9 mouse cellular contexts compared by ENCODE assay signal in genomic region chr2:122146687-122147086, GRCm38 (mm10). TPM values are rescaled to one million over a fixed set of nuclear protein-coding genes. Genes with fewer than 3 reads are reported as not detected.
DNase-seq lines count a peak whose midpoint lies in the region; ATAC-seq and TF ChIP-seq lines count a peak whose summit lies in the region.
"Had no signal": no experiment of that assay in that cellular context is flagged by ENCODE, and none has a peak within 500 bp of the region (broad histone marks: within the 10 kb centered on the region; RNA-seq: fewer than 3 reads in every experiment).

No protein-coding gene starts in this region.

- no peaks in the 10 kb centered on the region for H3K27me3 ChIP-seq in G1E (ENCODE audit: insufficient read depth, low read length)
- H3K27me3 ChIP-seq in hindbrain, embryonic 11.5 days (ENCODE audit: control insufficient read depth, insufficient read depth, low read length), result no peaks in the 10 kb centered on the region

- no peak for ATAC-seq in G1E (ENCODE audit: extremely low read depth, insufficient number of reproducible peaks, low FRiP score, poor library complexity, severe bottlenecking)
- ATAC-seq in megakaryocyte, adult 5-6 weeks (ENCODE audit: poor library complexity, severe bottlenecking), result peak; percentile 20
- ATAC-seq in frontal cortex, adult (ENCODE audit: low TSS enrichment), result no peak
- no peak for ATAC-seq in hindbrain, embryonic 11.5 days (ENCODE audit: low FRiP score)

- H3K4me3 ChIP-seq in G1E (ENCODE audit: low read depth, low read length), result peak overlapping the region; percentile 64; the same call in 1 of the 2 replicates
- no peak overlapping the region for H3K4me3 ChIP-seq in hindbrain, embryonic 11.5 days (ENCODE audit: low read depth, low read length)

- H3K4me1 ChIP-seq in G1E (ENCODE audit: insufficient read depth, low read depth, low read length), result peaks cover 51% of the 10 kb centered on the region
- no peaks in the 10 kb centered on the region for H3K4me1 ChIP-seq in hindbrain, embryonic 11.5 days (replicated peaks; ENCODE audit: control insufficient read depth, insufficient read depth, low read length)

- H3K9me3 ChIP-seq in G1E (replicated peaks), result no peaks in the 10 kb centered on the region
- H3K9me3 ChIP-seq in hindbrain, embryonic 11.5 days (ENCODE audit: control insufficient read depth, low read length), result no peaks in the 10 kb centered on the region
- H3K9me3 ChIP-seq: hindbrain, embryonic 13.5 days had no signal

- peak; percentile 31 for DNase-seq in kidney, adult 9 months
- no peak for DNase-seq in kidney, adult 18-20 months
- DNase-seq in G1E (ENCODE audit: low spot score), result no peak
- DNase-seq in heart, adult 8-10 months (ENCODE audit: low spot score), result peak; percentile 51
- DNase-seq in adrenal gland, adult 2 months, result no peak
- no peak for DNase-seq in hindbrain, embryonic 11.5 days (ENCODE audit: low spot score)

- H3K36me3 ChIP-seq in G1E (replicated peaks), result peaks cover 21% of the 10 kb centered on the region
- H3K36me3 ChIP-seq in hindbrain, embryonic 11.5 days (ENCODE audit: control insufficient read depth, insufficient read depth, low read length), result no peaks in the 10 kb centered on the region
- H3K36me3 ChIP-seq: hindbrain, embryonic 13.5 days had no signal

- H3K4me2 ChIP-seq in hindbrain, embryonic 11.5 days (replicated peaks; ENCODE audit: low read depth, low read length), result no peak overlapping the region

- no peak overlapping the region for H3K9ac ChIP-seq in hindbrain, embryonic 11.5 days (ENCODE audit: low read depth, low read length)
- H3K9ac ChIP-seq: hindbrain, embryonic 13.5 days had no signal

- WGBS in hindbrain, embryonic 11.5 days, result 84% methylated on average over 6 of the region's 6 CpGs

- H3K27ac ChIP-seq in hindbrain, embryonic 11.5 days (ENCODE audit: low read depth, low read length), result no peak overlapping the region
- H3K27ac ChIP-seq: hindbrain, embryonic 13.5 days had no signal

- TF ChIP-seq CTCF in G1E (IDR thresholded peaks at IDR 0.05; ENCODE audit: low read depth, low read length), result no peak

RNA-seq across cellular contexts. Expression of gene B2m, which starts 0.8 kb away (rescaled TPM):
- total RNA-seq in G1E (2014; fragmentation: Nextera tagmentation) (996 and 1,120 TPM in 2 replicates), G1E (2017) (2,007 and 2,025 TPM in 2 replicates)
- polyA plus RNA-seq in G1E (2012), result 28.8 and 29.6 TPM in 2 replicates
- total RNA-seq in heart, adult 8-10 months (2022), result 100 to 1,000 TPM; 199 to 255 (median 220) TPM
- 5,498 and 5,622 TPM in 2 replicates for total RNA-seq in megakaryocyte, adult 5-6 weeks (2015)
- total RNA-seq in megakaryocyte, adult 5-6 weeks (2017), result 2,725 and 3,039 TPM in 2 replicates
- 1,000 to 10,000 TPM; 1,021 to 1,206 TPM for total RNA-seq in adrenal gland, adult 2 months (2021)
- 522 and 790 TPM in 2 replicates for polyA plus RNA-seq in adrenal gland, adult 2 months (2012; rRNA removed)
- polyA plus RNA-seq in hindbrain, embryonic 11.5 days (2014; fragmentation: Nextera tagmentation; extraction: Ambion mirVana), result 134 and 151 TPM in 2 replicates

RNA-seq across cellular contexts. Expression of gene Trim69, which starts 13.8 kb away (rescaled TPM):
- total RNA-seq in G1E (2014; fragmentation: Nextera tagmentation), result not detected in 2 replicates
- total RNA-seq in G1E (2017), result not detected in 2 replicates
- not detected in 2 replicates for polyA plus RNA-seq in G1E (2012)
- total RNA-seq in heart, adult 8-10 months (2022), result under 1 TPM in 1 of 4 experiments, not detected in 3; 0.22 TPM
- total RNA-seq in megakaryocyte, adult 5-6 weeks (2015), result not detected in 2 replicates
- 0.33 TPM in 1 of 2 replicates, not detected in the other for total RNA-seq in megakaryocyte, adult 5-6 weeks (2017)
- not detected for total RNA-seq in adrenal gland, adult 2 months (2021)
- not detected in 2 replicates for polyA plus RNA-seq in adrenal gland, adult 2 months (2012; rRNA removed)
- polyA plus RNA-seq in hindbrain, embryonic 11.5 days (2014; fragmentation: Nextera tagmentation; extraction: Ambion mirVana), result not detected in 2 replicates
- polyA plus RNA-seq: hindbrain, embryonic 13.5 days had no signal

RNA-seq across cellular contexts. Expression of gene Spg11, which starts 28.5 kb away (rescaled TPM):
- 10.4 and 15.5 TPM in 2 replicates for total RNA-seq in G1E (2014; fragmentation: Nextera tagmentation)
- 9.9 and 10.7 TPM in 2 replicates for total RNA-seq in G1E (2017)
- 1.1 TPM in 2 replicates for polyA plus RNA-seq in G1E (2012)
- total RNA-seq in heart, adult 8-10 months (2022), result 10 to 100 TPM; 10.8 to 11.7 (median 11.6) TPM
- 11.2 TPM in 2 replicates for total RNA-seq in megakaryocyte, adult 5-6 weeks (2015)
- 14.8 and 15.3 TPM in 2 replicates for total RNA-seq in megakaryocyte, adult 5-6 weeks (2017)
- 10 to 100 TPM; 17.1 to 17.6 TPM for total RNA-seq in adrenal gland, adult 2 months (2021)
- polyA plus RNA-seq in adrenal gland, adult 2 months (2012; rRNA removed), result 5.4 and 6.2 TPM in 2 replicates
- 11.4 and 11.8 TPM in 2 replicates for polyA plus RNA-seq in hindbrain, embryonic 11.5 days (2014; fragmentation: Nextera tagmentation; extraction: Ambion mirVana)

RNA-seq across cellular contexts. Expression of gene Patl2, which starts 39.3 kb away (rescaled TPM):
- total RNA-seq in G1E (2014; fragmentation: Nextera tagmentation), result 1.1 and 1.9 TPM in 2 replicates
- total RNA-seq in G1E (2017), result 13.7 and 14.5 TPM in 2 replicates
- 0.04 and 0.09 TPM in 2 replicates for polyA plus RNA-seq in G1E (2012)
- total RNA-seq in heart, adult 8-10 months (2022), result not detected
- not detected in 2 replicates for total RNA-seq in megakaryocyte, adult 5-6 weeks (2015)
- not detected in 2 replicates for total RNA-seq in megakaryocyte, adult 5-6 weeks (2017)
- not detected for total RNA-seq in adrenal gland, adult 2 months (2021)
- 0.03 TPM in 1 of 2 replicates, not detected in the other for polyA plus RNA-seq in adrenal gland, adult 2 months (2012; rRNA removed)
- polyA plus RNA-seq in hindbrain, embryonic 11.5 days (2014; fragmentation: Nextera tagmentation; extraction: Ambion mirVana), result 0.09 TPM in 1 of 2 replicates, not detected in the other
- polyA plus RNA-seq: hindbrain, embryonic 13.5 days had no signal

RNA-seq across cellular contexts. Expression of gene Terb2, which starts 39.4 kb away (rescaled TPM):
- total RNA-seq in G1E (2014; fragmentation: Nextera tagmentation) (not detected in 2 replicates), G1E (2017) (not detected in 2 replicates)
- polyA plus RNA-seq in G1E (2012), result not detected in 2 replicates
- total RNA-seq in heart, adult 8-10 months (2022), result not detected
- total RNA-seq in megakaryocyte, adult 5-6 weeks (2015), result not detected in 2 replicates
- not detected in 2 replicates for total RNA-seq in megakaryocyte, adult 5-6 weeks (2017)
- total RNA-seq in adrenal gland, adult 2 months (2021), result not detected
- polyA plus RNA-seq in adrenal gland, adult 2 months (2012; rRNA removed), result not detected in 2 replicates
- polyA plus RNA-seq in hindbrain, embryonic 11.5 days (2014; fragmentation: Nextera tagmentation; extraction: Ambion mirVana), result not detected in 2 replicates
- polyA plus RNA-seq: hindbrain, embryonic 13.5 days had no signal

Comparison
In these comparisons a context has a peak if more than half of its experiments do, and no peak if none do; other contexts are left out.
1. DNase-seq: peak in kidney, adult 9 months (single experiment) and heart, adult 8-10 months (single experiment); none in kidney, adult 18-20 months (single experiment), G1E (single experiment), adrenal gland, adult 2 months (single experiment) and hindbrain, embryonic 11.5 days (single experiment).